Mouse (Mus musculus): Measurements from ENCODE around the gene Tmem17.

GRCm38 (mm10) chr11:22560503-22561328 is 48.8 kb downstream of the Tmem17 start:
- no peak for TF ChIP-seq EP300 (optimal IDR thresholded peaks at IDR 0.05)
- no peak for TF ChIP-seq CTCF (IDR thresholded peaks at IDR 0.05; ENCODE audit: low read depth)
